Mouse (Mus musculus): Measurements from ENCODE around the gene Usp29. TPM values are rescaled to one million over a fixed set of nuclear protein-coding genes. Genes with fewer than 3 reads are reported as not detected.

Usp29 gene
- total RNA-seq, 1 experiment from 2014 or later: not detected

DNA sequence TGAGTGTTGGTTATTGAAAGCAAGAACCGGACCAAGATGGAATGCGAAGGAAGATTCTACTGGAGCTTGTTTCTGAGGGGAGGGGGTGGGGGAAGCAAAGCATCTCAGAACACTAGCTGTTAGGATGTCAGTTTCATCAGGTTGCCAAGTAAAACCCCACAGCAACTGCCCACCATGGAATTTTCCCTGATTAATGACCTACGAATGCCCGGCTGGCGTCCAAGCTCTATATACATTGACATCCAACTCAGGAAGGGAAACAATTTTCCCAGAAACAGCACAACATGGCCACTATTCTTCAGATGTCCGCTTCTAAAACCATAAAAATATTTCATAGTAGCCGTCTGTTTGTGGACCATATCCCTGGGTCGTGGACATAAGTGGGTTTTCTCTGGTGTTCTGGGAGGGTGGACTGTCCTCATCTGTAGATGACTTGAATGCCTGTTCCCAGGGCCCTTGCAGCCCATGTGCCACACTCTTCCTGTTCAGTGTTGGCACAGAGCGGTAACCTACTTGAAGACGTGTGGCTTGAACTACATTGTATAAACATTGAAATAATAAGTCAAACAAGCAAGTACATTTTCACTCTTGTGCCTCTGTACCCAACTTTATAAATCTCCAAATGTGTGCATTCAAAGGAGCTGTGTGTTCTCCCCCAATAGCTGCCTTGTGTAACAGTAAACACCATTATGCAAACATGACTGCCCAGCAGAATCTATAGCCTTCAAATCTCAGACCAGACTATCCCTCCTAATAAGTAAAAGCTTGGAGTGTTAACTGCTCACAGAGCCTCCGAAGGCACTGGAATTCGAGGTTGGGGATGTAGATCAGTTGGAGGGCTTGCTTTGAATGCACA is 70.4 kb downstream of the Usp29 start:
- ATAC-seq (ENCODE audit: extremely low read depth, insufficient number of reproducible peaks, low FRiP score, poor library complexity, severe bottlenecking): no peak

DNA sequence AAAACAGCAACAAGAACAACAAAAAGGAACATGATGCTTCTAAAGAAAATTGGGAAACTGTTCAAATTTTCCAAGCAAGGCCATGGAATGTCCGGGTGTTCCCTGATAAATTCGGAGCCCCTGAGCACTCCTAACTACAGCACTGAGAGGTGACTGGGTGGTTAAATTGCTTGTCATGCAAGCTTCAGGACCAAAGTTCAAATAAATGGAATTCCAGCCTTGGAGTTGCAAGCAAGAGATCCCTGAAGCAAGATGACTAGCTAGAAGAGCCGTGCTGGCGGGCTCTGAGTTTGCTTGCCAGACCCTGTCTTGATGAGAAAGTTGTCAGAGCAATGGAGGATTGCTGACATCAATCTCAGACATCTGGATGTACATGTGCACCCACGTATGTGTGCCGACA is 71.3 kb downstream of the Usp29 start:
- ATAC-seq (ENCODE audit: extremely low read depth, insufficient number of reproducible peaks, low FRiP score, poor library complexity, severe bottlenecking): no peak

DNA sequence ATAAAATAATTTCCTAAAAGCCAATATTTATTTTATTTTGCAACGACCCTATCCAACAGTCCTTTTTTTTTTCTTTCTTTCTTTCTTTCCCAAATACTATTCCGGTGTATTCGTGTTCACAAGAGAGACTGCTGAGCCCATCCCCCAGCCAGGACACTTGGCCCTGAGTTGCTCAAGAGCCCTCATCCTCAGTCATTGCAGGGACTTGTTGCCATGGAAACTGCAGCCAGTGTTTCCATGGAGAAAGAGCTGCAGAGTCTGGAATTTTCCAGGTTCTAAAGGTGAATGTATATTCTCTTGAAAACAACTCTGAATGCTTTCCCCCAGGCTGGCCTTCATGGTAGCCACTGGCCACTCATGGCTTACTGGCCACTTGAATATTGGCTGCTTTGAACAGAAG is 80.2 kb downstream of the Usp29 start:
- no peak for ATAC-seq (ENCODE audit: extremely low read depth, insufficient number of reproducible peaks, low FRiP score, poor library complexity, severe bottlenecking)

DNA sequence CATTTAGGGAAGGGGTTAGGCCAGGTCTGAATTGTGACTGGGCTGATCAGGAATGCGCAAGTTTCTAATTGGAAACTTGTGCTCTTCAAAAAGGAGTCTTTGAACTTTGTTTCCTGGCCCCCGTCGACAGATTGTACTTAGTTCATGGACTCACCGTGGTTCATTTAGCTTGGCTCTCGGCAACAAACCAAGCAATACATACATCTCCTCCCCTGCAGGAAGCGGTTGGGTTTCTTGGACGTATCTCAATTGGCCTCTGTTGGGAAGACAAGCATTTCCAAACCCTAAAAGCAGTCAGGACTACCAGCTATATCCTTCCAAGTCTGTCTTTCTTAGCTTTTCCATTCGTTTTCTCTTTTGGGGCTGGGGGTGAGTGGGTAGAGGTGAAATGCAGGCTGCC is 84.6 kb downstream of the Usp29 start:
- no peak for ATAC-seq (ENCODE audit: extremely low read depth, insufficient number of reproducible peaks, low FRiP score, poor library complexity, severe bottlenecking)

DNA sequence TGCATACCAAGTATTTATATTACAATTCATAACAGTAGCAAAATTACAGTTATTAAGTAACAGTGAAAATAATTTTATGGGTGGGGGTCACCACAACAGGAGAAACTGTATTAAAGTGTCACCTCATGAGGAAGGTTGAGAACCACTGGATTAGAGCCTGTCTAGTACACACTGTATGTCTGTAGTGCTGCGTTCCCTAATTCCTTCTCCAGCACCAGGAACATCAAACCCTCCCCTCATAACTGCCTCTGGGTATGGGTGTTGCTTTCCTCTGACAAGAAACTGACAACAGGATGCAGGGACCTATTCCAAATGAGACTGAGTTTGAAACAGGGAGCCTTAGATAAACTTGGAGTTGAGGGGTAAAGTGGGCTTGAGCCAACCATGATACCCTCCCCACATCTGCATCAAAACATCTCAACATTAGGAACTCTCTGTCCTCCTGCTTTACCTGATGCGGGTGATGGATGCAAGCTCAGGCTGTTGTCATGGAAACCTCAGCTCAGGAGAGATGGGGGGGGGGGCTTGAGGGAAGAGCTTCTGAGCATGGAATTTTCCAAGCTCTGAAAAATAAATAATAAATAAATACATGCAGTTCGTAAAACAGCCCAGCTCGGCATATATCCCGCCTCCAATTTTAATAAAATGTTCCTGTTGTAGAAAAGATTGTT is 86.5 kb downstream of the Usp29 start:
- ATAC-seq (ENCODE audit: extremely low read depth, insufficient number of reproducible peaks, low FRiP score, poor library complexity, severe bottlenecking): no peak

DNA sequence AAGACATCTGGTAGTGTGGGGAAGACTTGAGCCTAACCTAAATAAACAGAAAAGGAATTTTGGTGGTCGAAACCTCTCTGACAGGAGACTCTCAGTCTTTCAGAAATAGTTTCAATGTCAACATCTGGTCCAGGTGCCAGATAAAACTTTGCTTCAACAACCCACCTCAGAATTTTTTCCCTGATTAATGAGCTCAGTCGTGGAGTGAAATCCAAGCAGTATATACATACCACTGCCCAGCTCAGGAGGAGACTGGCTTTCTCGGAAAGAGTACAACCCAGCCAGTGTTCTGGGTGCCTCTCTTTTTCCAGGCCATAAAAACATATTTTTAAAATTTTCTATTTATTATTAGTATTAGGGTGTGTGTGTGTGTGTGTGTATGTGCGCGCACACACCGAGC is 89.9 kb downstream of the Usp29 start:
- ATAC-seq (ENCODE audit: extremely low read depth, insufficient number of reproducible peaks, low FRiP score, poor library complexity, severe bottlenecking): no peak

DNA sequence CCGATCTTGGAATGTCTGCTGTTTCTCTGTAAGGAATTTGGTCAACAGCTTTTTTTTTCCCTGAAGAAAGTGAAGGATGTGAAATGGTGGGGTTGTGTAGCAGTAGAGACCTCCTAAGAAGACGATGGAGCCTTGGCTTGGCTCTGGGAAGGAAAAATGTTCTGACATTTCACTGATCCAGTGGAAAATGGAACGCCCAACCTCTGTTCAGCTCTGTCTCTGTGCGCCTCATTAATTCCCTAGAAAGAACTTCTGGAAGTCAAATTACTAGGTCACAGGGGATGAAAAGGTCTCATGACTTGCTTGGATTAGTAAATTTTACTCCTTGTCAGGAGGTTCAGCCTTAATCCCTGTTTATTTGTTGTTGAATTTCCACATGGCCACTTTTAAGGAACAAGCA is 92.3 kb downstream of the Usp29 start:
- ATAC-seq (ENCODE audit: extremely low read depth, insufficient number of reproducible peaks, low FRiP score, poor library complexity, severe bottlenecking): no peak

DNA sequence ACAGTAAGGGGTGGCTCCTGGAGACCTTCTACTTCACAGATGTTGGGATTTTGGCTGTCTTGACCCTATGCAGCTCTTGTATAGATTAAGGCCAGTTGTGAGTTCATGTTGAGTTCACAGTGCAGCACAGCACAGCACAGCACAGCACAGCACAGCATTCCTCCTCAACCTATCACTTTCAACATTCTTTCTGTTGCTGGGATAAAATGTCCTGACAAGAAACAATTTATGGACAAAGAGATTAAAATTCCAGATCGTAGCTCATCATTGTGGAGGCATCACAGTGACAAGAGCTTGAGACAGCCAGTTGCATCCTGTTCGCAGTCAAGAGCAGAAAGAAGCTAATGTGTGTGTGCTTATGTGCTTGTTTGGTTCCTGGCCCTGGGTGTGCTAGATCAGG is 93.3 kb downstream of the Usp29 start:
- ATAC-seq (ENCODE audit: extremely low read depth, insufficient number of reproducible peaks, low FRiP score, poor library complexity, severe bottlenecking): no peak

DNA sequence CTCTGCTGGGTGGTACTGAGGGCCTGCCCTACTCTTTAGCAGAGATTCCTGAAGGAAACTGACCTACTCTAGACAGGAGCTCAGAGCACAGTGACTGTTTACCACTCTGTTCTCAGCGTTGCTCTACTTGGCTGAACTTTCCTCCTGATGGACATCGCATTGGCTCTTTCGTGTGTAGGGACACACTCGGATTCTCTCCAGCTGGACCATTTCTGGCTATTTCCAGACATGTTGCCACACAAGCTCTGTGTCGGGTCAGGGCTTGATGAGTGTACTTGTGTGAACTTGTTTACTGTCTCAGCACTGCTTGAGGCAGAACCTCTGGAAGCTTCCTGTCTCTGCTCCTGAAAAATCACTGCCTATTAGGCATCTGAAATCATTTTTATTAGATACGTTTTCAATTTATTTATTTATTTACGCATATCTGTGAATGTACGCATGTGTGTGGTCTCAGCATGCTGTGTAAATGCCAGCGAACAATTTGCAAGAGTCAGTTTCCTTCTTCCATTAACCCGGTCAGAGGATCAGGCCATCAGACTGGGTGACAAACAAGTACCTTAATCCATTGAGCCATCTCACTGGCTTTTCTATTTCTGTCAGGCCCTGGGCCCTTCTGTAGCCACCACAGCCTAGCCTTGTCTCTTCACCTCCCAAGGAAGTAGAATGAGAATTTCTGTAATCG is 95.7 kb downstream of the Usp29 start:
- no peak for ATAC-seq (ENCODE audit: extremely low read depth, insufficient number of reproducible peaks, low FRiP score, poor library complexity, severe bottlenecking)

DNA sequence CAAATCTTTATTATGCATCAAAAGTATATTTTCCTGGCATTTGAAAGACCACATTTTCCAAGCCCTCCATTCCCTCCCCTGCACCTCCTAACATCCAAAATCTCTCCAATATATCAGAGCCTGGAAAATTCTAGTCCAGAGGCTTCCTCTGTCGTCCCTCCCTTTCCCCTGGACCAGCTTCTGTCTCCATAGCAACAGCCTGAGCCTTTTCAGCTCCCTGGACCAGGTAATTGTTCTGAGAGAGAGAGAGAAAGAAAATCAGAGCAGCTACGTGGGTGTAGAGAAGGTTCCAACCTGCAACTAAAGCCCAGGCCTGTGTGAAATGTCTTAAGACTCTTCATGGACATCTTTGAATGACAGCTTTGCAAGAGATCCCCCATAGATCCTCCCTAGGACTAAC is 98.8 kb downstream of the Usp29 start:
- no peak for ATAC-seq (ENCODE audit: extremely low read depth, insufficient number of reproducible peaks, low FRiP score, poor library complexity, severe bottlenecking)

DNA sequence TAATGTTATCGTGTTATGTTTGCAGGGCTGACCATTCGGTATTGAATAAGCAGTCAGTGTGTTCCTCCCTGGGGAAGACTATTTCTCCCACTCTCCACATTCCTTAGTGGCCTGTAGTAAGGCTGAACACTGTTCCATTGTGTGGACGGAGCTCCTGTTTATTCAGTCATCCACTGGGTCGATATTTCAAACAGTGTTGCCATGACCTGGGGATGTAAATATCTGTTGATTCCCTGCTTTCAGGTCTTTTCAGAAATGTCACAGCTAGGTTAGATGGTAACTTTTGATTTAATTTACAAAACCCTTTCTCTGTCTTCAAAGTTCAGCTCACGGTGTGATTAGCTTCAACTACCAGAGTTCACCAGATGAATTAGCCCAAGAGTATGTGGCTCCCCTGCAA is 104.6 kb downstream of the Usp29 start:
- ATAC-seq (ENCODE audit: extremely low read depth, insufficient number of reproducible peaks, low FRiP score, poor library complexity, severe bottlenecking): no peak

DNA sequence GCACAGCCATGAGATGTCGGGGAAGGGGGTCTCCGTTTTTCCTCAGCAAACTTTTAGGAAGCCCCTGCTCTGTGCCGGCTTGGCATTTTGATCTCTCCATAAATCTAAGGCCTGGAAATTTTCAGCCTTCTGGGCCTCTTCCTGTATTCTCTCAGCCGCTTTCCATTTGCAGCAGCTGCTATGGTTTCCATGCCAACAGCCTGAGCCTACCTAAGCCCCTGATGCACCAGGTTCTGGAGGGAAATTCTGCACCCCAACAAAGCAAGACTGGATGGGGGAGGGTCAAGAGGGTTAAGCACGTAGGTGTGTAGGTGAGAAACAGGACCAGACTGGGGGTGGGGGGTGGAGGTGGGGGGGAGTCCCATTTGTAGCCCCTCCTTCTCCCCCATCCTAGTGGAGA is 105.0 kb downstream of the Usp29 start:
- ATAC-seq (ENCODE audit: extremely low read depth, insufficient number of reproducible peaks, low FRiP score, poor library complexity, severe bottlenecking): no peak

DNA sequence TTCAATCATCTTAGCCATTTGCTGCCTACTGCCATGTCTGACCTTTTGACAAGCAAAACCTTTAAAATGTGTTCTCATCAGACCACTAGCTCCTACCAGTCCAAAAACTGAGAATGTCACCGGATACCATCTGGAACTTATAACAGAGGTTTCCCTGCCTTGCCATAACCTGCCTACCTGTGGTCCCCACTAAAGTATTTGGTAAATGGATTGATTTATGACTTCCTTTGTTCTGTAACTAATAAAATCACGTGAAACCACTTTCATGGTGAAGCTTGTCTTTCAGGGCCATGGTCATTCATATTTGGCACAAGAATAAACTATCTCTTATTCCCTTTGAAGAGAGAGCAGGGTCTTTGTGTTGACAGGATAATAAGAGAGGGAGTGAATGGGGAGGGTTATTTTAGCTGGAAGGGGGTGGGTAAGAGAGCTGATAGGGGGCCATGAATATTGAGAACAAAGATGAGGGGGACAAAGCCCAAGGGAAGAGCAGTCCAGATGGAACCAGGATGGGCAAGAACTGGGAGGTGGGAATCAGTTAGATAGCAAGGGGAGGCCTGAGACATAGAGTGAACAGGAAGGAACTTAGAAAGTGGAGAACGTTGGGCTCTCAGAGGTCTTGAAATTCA is 107.0 kb downstream of the Usp29 start:
- ATAC-seq (ENCODE audit: extremely low read depth, insufficient number of reproducible peaks, low FRiP score, poor library complexity, severe bottlenecking): no peak

DNA sequence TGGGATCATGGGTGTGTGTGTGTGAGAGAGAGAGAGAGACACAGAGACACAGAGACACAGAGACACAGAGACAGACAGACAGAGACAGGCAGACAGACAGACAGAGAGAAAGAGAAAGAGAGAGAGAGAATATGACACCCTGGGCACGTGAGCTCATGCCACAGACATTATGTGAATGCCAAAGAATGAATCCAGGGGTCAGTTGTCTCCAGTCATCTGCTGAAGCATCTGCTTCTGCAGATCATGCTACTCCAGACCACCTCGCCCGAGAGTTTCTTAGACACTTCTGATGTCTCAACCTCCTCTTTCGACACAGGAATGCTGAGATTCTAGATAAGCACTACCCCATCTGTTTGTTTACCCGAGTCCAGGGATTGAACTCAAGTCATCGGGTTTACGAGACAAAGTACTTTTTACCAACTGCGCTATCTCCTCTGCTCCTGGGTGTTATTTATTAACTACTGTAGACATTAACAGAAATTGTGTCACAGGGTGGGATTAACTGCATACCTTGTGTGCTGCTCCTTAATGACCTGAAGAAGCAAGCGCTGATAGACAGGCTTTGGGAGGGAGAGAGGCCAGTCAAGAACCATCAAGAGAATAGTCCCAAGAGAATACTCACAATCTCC is 107.7 kb downstream of the Usp29 start:
- no peak for ATAC-seq (ENCODE audit: extremely low read depth, insufficient number of reproducible peaks, low FRiP score, poor library complexity, severe bottlenecking)

DNA sequence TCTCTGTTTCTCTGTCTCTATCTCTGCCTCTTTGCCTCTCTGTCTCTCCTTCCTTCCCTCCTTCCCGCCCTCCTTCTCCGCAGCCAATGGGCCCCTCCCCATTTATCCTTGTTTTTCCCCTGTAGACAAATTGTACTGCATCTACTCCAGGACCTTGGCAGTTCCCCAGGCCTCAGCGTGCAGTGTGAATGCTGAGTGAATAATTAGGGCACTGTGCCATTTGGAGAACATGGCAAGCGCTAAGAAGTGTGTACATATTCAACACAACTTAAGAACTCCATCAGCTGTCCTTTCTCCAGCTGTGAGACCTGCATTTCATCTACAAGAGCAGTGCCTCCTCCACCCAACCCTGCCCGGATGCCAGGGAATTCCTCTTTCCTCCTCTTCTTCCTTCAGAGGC is 110.5 kb downstream of the Usp29 start:
- ATAC-seq (ENCODE audit: extremely low read depth, insufficient number of reproducible peaks, low FRiP score, poor library complexity, severe bottlenecking): no peak

DNA sequence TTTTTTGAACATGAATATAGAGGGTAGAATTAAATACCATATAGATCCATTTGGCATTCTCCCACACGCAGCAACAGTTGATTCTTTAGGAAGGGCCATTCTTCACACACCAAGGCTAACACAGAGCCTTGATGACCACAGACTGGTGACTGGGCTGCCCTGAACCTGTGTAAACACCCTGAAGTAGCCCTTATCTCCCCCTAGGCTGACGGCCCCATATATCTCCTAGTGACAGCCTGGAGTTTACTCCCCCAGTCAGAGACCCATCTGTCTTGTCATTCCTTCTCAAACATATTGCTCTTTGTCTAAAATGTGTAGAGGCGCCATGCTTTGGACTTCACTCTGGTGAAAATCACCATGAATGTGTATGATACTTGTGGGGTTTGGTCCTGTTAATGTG is 119.1 kb downstream of the Usp29 start:
- ATAC-seq (ENCODE audit: extremely low read depth, insufficient number of reproducible peaks, low FRiP score, poor library complexity, severe bottlenecking): no peak

DNA sequence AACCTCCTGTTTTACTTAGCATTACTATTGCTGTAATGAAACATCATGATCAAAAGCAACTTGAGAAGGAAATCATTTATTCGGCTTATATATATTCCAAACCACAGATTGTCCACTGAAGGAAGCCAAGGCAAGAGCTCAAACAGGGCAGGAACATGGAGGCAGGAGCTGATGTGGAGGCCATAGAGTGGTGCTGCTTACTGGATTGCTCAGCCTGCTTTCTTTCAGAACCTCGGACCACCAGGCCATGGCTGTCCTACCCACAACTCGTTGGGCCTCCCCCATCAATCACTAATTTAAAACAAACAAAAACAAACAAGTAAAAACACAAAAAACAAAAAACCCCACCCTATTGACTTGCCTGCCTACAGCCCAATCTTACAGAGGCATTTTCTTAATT is 119.9 kb downstream of the Usp29 start:
- no peak for ATAC-seq (ENCODE audit: extremely low read depth, insufficient number of reproducible peaks, low FRiP score, poor library complexity, severe bottlenecking)

DNA sequence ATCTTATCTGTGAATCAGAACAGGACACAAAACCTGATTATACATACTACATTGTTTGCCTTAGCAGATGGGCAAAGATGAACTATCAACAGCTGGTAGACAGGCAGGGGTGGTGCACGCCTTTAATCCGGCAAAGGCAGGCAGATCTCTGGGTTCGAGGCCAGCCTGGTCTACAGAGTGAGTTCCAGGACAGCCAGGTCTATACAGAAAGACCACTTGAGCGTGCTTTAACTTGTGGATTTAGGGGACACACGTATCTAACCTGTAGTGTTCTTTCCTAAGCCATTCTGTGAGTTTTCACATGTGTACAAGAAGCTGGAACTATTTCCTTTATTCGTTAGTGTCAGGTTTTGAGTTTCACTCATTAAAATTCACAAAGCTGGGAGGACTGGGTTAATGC is 120.9 kb downstream of the Usp29 start:
- ATAC-seq (ENCODE audit: extremely low read depth, insufficient number of reproducible peaks, low FRiP score, poor library complexity, severe bottlenecking): no peak
